Mouse (Mus musculus) heart, adult 2 months (tissue): ENCODE measurements around the gene Tbc1d10b.

Experiments used
- CTCF ChIP-seq: fragments of 200-600 bp; IDR thresholded peaks from 2 replicates; pipeline ENCODE4 v1.8.1; 2022; ENCODE audit warnings: antibody characterized with exemption, mild to moderate bottlenecking, moderate library complexity
- EP300 ChIP-seq: fragments of 200-500 bp; IDR thresholded peaks from 2 replicates; pipeline ENCODE4 v1.6.1; 2011; ENCODE audit warnings: low read depth, low read length, control low read depth; ENCODE audit not compliant: insufficient read depth
- POLR2A ChIP-seq: fragments of 200-500 bp; IDR thresholded peaks from 2 replicates; pipeline ENCODE4 v1.6.1; 2011; ENCODE audit warnings: mild to moderate bottlenecking, low read depth, low read length, control low read depth; ENCODE audit not compliant: insufficient read depth

- TF ChIP-seq EP300, result no peak
- no peak for TF ChIP-seq CTCF
- TF ChIP-seq POLR2A, result no peak
Measured at GRCm38 (mm10) chr7:127147901-127148300, 60.4 kb downstream of the Tbc1d10b start.
